Mouse (Mus musculus) CD4-positive, CD25-positive, alpha-beta regulatory T cell, adult 4 months (primary cell): ENCODE results near the gene Cphx2. TPM values are rescaled to one million over a fixed set of nuclear protein-coding genes. Genes with fewer than 3 reads are reported as not detected.
"Not testable (repeated sequence)": the region's sequence is repeated elsewhere in the genome, so short reads cannot be mapped to it uniquely, and the experiment has no call there.

Experiments
- ATAC-seq: one replicate; pipeline ENCODE4 v1.8.0; 2017
- polyA plus RNA-seq, 2 experiments: library from polyadenylated mRNA; unstranded; fragments of 100-300 nt; shearing (Covaris generic); gene quantifications; one replicate each; pipeline ENCODE4 v1.2.1; 2017

Gene Cphx2
- not detected for polyA plus RNA-seq

DNA sequence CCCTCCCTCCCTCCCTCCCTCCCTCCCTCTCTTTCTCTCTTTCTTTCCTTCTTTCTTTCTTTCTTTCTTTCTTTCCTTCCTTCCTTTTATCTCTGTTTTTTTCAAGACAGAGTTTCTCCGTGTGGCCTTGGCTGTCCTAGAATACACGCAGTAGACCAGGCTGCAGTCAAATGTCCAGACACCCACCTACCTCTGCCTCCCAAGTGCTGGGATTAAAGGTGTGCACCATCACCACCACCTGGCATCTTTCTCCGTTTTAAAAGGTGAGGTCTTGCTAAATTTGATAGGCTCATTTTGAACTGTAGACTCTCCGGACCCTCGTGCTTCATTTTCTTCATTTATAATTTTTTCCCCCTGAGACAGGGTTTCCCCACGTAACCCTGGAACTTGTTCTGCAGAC is at the start of gene Cphx2:
TSS of gene Cphx2 (plus strand) at position 301 of the 400 bp plus-strand sequence.
- ATAC-seq: not testable (repeated sequence)

DNA sequence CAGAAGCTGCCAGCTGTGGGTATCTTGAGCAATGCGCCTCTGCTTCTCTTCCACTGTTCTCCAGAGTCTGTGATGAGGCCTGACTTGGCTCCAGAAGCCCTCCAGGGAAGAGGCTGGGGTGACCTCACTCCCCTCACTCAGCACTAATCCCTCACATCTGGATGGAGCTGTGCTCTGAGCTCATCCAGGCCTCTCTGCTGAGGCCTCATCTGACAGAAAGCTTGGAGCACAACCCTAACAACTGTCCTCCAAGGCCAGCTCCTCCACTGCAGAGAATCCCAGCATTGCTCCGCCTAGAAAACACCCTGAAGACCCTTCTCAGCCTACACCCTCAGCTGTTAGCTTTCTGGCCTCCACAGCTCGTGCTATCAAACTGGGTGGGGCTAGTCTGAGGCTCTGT is 47.0 kb upstream of the Cphx2 start:
- not testable (repeated sequence) for ATAC-seq

DNA sequence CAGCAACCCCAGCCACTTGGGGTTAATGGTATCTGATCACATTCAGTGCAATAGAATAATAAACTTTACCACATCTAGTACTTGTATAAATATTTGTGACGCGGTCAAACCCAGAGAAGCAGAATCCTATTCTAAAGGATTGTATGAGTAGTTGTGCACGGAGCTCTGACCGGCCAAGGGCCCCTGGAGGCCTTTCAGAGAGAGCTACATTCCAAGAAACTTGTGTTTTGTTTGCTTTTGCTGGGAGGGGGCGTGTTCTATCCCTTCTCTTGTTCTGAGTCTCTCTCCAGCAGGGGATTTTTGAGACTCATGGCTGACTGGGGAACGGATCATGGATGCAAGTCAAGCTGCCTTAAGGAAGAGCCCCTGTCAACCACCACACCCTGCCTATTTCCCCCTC is 45.9 kb upstream of the Cphx2 start:
- ATAC-seq: not testable (repeated sequence)

DNA sequence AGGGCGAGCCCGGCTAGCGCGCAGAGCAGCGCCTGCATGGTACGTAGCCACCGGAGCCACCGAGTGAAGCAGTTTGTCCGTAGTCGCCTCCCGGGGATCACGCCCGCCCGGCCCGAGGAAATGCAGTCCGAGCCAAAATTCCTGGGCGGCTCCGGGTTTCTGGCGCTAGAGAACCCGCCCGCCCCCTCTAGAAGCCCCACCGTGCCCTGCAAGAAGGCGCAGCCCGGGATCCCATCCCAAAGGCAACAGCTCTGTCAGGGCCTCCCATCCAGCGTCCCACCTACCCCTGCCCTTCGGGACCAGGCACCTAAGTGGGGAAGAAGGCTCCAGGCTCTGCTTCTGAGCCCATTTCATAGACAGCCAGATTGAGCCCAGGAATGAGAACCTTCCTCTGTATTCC is 38.7 kb upstream of the Cphx2 start, which contains the start of gene Gm9780:
TSS of gene Gm9780 (minus strand) at position 101 of the 400 bp plus-strand sequence.
- not testable (repeated sequence) for ATAC-seq

DNA sequence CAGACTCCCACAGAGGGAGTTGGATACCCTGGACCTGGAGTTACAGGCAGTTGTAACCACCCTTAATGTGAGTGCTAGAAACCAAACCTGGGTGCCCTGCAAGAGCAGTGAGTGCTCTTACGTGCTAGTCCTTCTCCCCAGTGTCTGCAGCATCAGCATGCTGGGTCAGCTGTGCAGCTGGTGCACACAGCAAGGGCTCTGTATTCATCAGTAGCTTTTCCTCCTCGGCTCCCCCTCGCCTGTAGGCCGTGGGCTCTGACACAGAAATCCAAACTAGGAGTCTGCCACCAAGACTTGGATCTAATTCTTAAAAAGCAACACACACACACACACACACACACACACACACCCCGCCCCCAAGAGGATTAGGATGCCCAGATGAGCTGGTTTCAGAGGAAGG is 36.3 kb upstream of the Cphx2 start:
- ATAC-seq: not testable (repeated sequence)

DNA sequence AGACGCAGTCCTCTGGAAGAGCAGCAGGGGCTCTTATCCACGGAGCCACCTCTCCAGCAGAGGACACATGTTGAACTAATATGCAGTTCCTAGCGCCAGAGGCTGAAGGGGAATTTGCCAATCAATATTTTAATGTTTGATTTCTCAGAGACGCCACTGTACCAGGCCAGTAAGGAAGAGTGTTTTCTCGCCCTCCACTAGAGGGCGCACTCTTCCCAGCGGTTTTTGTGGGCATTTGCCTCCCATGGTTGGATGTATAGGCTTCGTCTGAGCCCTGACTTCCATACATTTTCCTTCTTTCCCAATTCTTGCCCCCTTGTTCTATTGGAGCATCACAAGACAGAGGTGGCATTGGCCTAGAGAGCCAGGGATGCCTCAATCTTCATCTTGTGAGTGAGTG is 34.3 kb upstream of the Cphx2 start:
- ATAC-seq: peak; percentile 47

DNA sequence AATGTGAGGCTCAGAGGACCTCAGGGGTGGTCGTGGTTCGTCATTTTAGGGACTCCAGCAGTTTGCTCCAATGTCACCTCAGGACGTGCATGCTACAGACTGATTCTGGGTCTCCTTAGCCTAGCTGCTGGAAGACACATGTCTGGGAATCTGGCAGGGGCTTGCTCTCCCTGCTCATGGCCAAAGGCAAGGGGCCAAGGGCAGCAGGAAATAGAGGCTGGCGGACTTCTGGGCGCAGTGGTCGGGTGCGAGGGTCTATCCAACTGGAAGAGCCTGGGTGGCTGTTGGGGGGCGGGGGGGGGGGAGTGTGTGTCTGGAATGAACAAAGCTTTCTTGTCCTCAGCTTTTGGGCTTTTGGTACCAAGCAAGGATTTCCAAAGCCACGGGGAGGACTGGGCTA is 32.5 kb upstream of the Cphx2 start:
- not testable (repeated sequence) for ATAC-seq

DNA sequence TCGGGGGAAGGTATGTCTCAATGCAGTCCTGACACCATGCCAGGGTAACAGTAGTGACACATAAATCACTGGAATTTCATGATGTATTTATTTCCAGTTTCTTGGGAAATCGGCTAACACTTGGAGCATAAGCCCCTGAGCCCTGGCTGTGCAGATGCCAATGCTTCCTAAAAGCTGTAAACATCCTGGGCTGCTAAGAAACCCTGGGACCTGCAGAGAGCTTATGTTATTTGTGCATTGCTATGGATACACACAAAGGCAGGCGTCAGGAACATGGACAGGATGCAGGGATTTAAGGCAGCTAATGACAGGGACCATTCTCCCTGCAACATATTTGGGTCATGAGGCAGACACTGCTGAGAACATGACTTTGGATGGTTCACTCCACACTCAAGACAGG is 23.1 kb upstream of the Cphx2 start:
- not testable (repeated sequence) for ATAC-seq

DNA sequence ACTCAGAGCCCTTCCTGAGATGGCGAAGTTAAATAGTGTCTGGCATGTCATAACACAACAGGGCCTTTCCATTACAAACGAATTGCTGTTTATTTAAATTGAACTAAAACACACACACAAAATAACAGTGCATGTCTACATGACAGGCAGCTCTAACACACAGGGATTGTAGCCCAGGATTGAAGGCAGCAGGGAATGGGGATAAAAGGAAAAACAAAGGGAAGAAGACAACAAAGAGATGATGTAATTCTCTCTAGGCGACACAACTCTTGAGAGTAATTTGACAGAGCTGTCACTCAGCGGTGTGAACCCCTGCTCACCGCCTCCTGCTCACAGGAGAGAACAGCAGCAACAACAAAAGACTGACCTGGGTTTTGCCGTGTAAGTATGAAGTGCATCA is 22.0 kb upstream of the Cphx2 start:
- not testable (repeated sequence) for ATAC-seq

DNA sequence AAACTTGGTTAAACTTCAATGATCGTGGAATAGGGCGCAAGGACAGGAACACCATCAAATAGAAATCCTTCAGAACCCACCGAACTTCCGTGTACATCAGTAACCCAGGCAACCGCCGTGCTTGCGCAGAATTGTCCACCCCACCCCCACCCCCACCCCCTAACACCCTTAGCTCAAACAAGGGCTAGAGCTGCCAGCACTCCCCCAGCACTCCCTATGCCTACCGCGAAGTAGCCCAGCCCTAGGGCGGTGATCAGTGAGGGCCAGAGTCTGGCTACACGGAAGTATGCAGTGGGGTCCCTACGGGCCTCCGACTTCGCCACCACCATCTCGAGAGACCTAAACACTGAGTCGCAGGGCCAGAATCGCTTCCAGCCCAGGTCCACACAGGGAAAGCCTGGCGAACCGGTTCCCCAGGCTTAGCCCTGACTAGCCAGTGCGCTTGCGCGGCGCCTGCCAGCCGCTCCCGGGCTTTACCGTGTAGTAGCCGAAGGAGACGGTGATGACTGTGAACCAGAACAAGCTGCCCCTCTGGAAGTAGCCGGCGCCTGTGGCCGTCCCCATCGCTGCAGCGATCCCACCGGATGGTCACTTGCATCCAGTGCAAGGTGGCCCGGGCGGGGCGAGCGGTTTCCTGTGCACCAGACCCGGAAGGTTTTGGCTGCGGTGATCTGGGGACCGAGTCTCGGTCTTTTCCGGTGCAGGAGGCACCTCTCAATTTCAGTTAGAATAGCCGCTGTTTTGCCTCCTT is 14.6 kb upstream of the Cphx2 start:
- peak; percentile 73 for ATAC-seq

DNA sequence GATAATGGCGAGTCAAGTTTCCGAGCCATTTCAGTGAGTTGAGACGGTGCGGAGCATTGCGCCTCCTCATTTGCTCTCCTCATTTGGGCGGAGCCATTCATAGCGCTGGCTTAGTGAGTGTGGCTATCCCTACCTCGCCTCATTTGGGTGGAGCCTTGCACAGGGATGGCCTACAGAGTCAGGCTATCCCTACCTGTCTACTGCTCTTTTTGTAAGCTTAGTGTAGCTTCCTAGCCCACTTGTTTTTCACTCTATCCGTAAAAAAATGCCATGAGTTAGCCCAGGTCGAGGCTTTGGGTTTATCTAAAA is 14.0 kb upstream of the Cphx2 start, which contains the start of gene Tmem254c:
TSS of gene Tmem254c (minus strand) at position 31 of the 309 bp plus-strand sequence.
- peak; percentile 88 for ATAC-seq

DNA sequence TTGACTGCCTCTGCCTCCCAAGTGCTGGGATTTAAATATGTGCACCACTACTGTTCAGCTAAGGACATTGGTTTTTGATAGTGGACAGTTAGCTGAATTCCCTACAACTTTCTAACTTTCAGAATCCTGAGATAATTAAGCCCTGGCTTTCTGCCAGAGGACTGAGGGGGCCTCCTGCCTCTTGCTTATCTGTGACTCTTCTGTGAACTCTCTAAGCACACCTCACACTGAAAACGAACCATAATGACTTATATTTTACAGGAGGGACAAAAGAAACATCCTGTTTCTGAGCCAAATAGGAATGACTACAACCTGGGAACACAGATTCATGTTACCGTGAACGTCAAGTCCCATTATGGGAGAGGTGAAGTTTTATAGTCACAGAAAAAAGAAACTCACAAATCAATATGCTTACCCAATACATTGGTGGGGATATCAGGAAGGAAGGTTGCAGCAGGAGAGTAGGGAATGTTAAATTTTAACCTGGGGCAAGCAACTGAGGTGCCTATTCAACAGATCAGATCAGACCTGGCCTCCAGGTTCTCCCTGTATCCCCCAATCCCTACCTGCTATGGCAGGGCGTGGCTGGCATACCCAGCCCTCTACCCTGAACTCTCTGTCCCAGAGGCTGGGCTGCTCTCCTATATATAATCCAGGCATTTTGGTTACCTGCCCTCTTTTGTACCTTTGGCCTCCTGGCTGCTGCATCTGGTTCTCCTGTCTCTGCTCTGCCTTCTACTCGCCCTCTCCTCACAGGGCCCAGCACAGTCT is 4.5 kb upstream of the Cphx2 start:
- ATAC-seq: not testable (repeated sequence)

DNA sequence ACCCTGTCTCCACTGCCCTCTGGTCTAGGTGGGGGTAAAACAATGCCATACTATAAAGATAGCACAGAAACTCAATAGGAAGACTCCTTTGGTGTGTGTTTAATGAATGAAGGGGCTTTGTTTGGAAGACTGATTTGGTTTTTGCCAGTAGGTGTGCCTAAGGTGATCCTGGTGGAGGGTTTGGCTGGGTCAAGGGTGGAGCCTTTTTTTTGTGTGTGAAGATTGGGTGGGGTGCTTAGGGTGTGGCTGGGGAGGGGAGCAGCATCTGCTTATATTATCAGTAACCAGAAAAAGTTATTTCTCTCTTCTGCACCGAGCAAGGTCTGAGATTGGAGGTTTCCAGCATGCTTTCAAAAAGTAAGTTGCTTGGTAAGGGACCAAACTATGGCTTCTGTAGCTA is 681 bp downstream of the Cphx2 start, which contains the start of gene Cphx3:
TSS of gene Cphx3 (plus strand) at position 301 of the 400 bp plus-strand sequence.
- not testable (repeated sequence) for ATAC-seq

DNA sequence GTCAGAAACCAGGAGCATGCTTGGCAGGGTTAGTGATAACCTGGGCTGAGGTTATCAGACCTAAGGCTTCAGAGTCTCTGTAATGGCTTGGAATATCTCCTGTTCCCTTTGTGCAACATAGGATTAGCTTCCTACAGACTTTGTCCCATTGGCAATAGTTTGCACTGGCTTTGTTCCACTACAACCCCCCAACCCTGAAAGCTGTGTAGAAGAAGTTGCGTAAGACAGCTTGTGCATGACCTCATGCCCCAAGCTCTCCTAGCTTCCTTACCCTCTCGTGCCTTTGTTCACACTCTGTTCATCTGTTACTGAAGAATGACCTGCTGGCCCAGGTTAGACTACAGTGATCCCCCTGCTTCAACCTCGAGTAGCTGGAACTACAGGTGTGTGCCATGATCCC is 16.3 kb downstream of the Cphx2 start:
- not testable (repeated sequence) for ATAC-seq

DNA sequence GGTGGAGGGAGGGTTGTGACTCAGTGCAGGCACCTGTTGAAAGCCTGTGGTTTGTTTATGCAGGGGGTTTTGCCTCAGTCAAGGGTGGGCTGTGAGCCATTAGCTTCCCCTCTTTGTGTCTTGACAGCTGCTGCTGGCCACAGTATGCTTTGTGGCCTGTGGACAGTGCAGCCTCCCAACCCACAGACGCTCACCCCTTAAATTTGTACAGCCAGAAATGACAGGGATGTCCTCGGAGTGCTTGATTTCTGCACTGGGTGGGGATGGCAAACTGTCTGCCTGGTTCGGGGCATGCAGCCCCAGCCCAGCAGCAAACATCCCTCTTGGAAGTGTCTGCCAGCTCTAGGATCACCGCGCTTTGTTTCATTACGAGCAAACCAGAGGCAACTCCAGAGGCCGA is 36.8 kb downstream of the Cphx2 start, which contains the start of gene Duxbl2:
TSS of gene Duxbl2 (plus strand) at position 200 of the 400 bp plus-strand sequence.
- ATAC-seq: not testable (repeated sequence)

DNA sequence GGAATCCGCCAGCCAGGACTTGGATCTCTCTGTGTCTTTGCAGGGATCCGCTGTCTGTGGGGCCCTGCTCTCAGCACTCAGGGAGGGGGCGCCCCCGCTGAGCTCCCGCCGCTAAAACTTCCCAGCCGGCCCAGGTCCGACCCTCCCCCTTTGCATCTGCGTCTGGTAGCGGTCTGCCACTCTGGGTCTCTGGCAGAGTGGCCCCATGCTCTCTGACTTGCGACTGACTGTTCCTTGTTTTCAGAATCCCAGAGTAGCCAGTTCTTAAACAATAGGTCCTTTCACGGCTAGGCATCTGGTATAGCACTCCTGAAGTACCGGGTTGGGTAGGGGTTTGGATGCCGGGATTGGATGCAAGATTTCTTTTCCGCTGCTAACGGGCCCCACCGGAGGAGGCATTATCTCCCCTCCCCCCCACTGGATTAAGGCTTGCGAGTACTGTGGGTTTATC is 37.3 kb downstream of the Cphx2 start:
- not testable (repeated sequence) for ATAC-seq

DNA sequence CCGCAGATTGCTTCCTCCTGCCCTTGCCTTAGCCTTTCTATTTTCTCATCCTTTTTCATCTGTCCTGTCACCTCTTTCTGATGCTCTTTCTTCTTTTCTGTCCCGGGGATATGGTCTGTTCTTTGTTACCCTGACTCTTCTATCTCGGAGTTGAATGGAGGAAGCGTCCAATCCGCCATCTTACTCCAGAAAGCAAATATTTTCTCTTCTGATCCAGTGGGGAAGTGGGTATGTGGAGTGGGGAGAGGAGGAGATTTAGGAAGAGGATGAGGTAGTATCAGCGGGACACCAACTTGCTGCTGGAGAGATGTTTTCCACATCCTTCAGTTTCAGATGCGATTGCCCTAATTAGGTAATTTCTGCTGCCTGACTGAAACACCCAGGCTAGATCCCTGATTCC is 37.8 kb downstream of the Cphx2 start:
- not testable (repeated sequence) for ATAC-seq

Other genes starting within 250 kb of the Cphx2 start
- gene Anxa11, start 239.4 kb upstream of the Cphx2 start, polyA plus RNA-seq: 10 to 100 TPM; 59.7 to 84.6 TPM
- gene Plac9a, start 178.4 kb upstream of the Cphx2 start, polyA plus RNA-seq: not detected
- gene Tmem254a, start 153.8 kb upstream of the Cphx2 start, polyA plus RNA-seq: 1 to 10 TPM; 5.5 to 6.8 TPM
- not detected for gene Cphx1, start 143.2 kb upstream of the Cphx2 start, polyA plus RNA-seq
- gene Duxbl1, start 102.9 kb upstream of the Cphx2 start, polyA plus RNA-seq: not detected
- gene Gm9780, start 38.8 kb upstream of the Cphx2 start, polyA plus RNA-seq: not detected
- gene Tmem254c, start 14.2 kb upstream of the Cphx2 start, polyA plus RNA-seq: 100 to 1,000 TPM in 1 of 2 experiments, 10 to 100 TPM in 1; 97.0 to 118 TPM
- gene Cphx3, start 781 bp downstream of the Cphx2 start, polyA plus RNA-seq: not detected
- gene Duxbl2, start 36.8 kb downstream of the Cphx2 start, polyA plus RNA-seq: not detected
- not detected for gene Plac9b, start 101.0 kb downstream of the Cphx2 start, polyA plus RNA-seq
- 10 to 100 TPM; 25.9 to 46.5 TPM for gene Tmem254b, start 125.5 kb downstream of the Cphx2 start, polyA plus RNA-seq
- gene Duxbl3, start 176.4 kb downstream of the Cphx2 start, polyA plus RNA-seq: not detected